Mouse (Mus musculus) frontal cortex, postnatal 14 days (tissue): ENCODE measurements around the gene Kcnn1.

Experiments used
- DNase-seq, 2 experiments: peaks; one replicate each; pipeline ENCODE4 v3.0.0; 2022; ENCODE audit warnings: low spot score in 2 of 2

Kcnn1 gene

DNA sequence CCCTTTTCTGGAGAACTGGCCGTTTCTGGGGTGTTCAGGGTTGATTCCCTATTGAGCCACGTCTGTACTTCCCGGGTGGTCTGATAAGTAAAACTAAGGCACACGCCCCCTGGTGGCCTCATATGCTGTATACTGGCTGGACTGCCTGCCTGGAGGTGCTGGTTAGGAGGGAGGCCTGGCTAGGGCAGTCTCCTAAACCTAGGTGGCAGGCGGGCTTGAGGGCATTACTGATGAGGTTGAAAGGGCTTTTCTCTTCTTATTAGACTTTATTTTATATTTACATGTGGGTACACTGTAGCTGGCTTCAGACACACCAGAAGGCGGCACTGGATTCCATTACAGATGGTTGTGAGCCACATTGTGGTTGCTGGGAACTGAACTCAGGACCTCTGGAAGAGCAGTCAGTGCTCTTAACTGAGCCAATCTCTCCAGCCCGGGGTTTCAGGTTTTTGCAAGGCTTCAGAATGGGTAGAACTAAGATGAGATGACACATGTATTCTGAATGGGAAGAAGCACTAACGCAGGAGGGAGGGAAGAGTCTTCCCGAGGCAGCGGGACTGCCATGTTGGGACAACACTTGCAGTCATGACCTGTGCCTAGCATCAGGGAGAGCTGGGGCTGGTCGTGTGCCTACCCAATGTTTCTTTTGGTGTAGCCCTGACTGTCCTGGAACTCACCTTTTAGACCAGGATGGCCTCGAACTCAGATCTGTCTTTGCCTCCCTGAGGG, 30.8 kb upstream of the Kcnn1 start:
- peak in 1 of 2 experiments; percentile 68 for DNase-seq

DNA sequence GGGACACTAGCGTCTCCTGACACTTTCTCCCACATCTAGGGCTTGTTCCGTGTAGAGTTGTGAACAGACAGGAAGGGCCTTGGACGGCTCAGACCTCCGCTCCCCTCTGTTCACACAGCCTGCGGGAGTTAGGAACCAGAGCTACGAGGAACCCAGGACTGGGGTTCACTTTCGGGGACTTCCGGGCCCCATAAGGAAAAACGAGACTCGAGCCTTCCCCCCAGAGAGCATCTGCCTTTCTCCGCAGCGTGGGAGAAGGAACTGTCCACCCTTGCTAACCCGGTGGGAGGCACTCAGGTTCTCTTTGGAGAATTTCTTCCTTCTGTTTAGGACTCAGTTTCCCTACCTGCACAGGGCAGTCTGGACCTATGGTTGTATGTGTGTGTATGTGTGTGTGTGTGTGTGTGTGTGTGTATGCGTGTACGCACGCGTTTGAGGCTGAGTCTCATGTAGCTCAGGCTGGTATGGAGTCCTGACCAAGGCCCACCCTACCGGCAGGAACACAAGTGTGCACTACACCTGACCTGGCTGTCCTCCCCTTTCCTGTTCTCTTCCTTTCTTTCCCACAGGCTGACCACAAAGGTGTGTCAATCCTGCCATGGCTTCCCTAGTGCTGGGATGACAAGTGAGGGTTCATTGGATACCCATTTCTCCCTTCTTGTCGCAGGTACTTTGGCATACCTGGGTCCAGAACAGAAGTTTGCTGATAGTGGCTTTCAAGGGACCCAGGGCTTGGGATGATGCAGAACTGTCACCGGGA, 30.0 kb upstream of the Kcnn1 start:
- DNase-seq, result no peak

DNA sequence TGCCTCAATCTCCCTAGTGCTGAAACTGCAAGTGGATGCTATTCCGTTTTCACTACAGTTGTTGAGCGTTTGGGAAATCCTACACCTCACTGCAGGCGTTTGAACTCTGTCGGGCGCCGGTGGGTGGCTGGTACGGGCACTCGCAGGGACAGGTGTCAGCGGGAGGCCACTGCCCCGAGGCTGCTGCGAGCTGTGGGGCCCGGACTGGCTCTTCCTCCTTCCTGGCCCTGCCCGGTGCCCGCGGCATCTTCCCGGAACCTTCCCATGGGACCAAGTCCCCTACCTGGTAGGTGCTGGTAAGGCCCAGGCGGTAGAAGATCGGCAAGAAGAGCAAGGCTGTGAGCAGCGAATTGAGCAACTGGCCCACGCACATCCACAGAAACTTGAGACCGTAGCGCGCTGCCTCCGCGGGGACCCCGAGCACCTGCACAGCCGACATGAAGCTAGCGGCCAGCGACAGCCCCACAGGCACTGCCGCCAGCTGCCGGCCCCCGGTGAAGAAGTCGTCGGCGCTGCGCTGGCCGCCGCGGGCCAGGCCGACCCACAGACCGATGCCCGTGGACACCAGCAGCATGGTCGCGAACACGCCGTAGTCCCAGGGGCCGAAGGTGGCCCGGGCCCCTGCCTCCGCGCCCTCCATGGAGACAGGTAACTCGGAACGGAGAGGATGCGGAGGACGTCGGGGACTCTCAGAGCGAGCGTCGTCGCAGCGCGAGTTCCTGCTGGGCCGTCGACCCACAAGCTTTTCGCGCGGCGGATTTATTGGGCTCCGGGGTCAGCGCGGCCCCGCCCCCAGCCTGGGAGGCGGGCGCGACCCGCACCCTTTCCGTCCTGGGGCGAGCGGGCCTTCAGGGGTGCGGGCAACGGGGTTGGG, 29.2 kb upstream of the Kcnn1 start, which contains the start of gene Slc5a5:
Gene Slc5a5, minus strand, starts transcription at position 736 of the 874 bp plus-strand sequence.
- DNase-seq, result no peak

DNA sequence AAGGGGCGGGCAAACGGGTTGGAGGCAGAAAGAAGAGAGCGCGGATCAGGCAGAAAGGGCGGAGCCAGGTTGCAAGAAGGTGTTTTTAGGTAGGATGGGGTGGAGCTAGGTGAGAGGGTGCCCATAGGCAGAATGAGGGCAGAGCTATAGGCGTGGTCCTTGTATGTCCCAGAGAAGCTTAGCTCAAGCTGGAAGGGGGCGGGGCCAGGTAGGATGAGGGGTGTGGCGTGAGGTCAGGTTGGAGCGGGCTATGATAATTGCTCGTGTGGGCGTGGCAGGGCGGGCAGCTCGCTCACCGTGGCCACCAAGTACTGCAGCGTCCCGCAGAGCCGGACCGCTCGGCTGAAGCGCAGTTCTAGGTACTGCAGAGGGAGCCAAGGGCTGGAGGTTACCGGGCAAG, 28.3 kb upstream of the Kcnn1 start:
- DNase-seq, result no peak

DNA sequence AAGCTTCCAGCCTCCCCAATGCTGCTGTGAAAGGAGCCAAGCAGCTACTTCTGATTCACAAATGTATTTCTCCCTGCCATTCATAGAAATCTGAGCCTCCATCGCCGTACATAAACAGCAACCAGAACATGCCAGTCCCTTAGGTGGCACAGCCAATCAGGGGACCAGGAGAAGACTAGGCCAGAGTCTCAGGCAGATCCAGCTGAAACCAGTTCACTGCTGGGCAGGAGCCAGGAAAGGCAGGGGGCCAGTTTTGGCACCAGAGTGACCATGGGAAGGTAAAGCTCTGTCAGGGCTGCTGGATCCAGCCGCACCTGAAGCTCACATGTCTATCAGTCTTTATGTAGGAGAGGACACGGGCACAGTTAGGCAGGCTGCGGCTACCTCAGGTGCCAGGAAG, 27.6 kb upstream of the Kcnn1 start:
- no peak for DNase-seq

DNA sequence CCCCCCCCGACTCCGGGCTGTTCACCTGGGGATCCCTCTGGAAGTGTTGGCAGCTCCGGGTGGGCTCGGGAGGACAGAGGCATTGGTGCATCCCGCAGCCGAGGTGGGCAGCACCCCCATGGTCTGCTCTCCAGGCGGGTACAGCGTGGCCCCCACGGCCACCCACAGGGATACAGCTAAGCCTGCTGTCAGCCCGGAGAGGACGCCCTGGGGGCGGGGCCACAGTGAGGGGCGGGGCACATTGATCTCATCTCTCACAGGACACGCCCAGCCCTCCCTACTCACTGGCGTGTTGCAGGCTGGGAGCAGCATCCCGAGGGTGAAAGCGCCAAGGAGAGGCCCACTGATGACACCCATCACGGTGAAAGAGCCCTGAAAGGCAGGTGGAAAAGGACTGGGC, 24.6 kb upstream of the Kcnn1 start:
- DNase-seq, result no peak

DNA sequence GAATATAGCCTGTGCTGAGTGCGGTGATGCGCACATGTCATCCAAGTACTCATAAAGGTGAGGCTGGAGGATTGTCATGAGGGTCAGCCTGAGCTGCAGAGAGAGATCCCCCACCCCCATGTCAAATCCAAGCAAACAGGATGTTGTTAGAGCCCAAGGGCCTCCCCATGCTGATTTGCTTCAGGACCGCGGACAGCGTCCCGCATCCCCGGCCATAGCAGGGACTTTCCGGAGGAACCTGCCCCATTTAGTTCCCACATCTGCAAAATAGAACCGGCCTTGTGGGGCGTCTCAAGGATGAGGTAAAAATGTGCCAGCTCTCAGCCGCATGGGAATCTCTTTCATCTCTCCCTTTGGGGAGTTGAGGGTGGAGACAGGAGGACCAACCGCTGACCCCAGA, 22.6 kb upstream of the Kcnn1 start:
- DNase-seq, result no peak

DNA sequence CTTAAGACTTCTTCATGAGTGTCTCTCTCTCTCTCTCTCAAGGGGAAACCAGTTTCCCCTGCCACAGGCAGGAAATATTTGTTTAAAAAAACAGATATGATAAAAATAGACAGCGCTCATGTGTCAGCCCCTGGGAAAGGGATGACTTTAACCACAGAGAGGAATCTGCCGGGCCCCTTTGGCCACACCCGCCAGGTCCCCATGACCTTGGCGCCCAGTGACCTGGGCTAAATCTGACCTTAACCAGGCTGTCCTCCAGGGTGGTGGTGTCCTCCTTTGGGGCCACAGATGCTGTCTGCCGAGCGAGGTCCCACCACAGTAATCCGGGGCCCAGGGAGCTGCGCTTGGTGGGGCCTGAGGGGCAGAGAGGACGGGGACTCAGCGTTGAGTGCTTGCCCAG, 21.6 kb upstream of the Kcnn1 start:
- no peak for DNase-seq

DNA sequence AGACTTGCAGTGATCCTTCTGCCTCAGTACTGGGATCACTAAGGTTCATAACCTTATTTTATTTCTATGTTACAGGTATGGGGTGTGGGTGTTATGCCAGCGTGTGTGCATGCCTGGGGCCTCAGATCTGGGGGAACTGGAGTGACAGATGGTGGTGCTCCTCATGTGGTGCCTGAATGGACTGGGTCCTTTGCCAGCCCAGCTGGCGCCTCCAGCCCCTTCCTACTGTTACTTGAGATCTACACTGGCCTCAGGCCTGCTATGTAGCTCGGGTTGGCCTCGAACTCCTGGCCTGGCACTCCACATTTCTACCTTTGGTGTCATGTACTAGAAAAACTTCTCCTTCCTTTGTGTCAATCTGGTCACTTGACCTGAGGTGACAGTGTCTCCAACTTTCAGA, 21.1 kb upstream of the Kcnn1 start:
- DNase-seq, result no peak

DNA sequence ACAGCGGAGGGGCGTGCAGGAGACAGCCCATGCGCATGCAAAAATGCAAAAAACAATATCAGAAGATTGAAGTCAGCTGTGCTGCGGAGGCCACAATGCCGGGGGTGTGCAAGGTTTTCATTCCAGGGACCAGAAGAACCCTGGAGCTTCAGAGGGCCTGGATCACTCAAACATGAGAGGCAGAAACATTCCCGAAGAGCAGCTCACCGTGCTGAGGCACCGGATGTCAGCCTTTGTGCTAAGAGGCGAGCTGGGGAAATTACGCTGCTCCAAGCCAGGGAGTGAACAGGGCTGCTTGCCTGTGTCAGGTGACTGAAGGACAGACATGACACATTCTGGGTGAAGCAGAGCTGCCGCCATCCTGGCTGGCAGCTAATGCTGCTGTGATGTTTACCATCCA, 17.5 kb upstream of the Kcnn1 start:
- DNase-seq, result no peak

DNA sequence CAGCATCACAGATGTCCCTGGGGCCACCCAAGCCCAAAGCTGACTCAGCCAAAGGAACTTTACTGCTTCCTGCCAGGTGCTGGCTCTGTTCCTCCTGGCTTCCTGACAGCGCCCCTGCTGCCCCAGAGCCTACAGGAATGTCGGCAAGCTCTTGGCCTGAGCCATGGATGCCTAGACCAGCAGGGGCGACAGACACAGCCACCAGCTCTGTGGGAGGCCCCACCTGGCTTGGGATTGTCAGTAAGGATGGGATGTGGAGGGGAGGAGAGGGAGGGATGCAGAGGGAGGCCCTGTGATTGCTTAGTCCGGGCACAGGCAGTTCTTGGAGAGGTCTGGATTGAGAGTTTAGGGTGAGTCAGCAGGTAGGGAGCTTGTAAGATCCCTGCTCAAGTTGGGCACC, 17.1 kb upstream of the Kcnn1 start:
- no peak for DNase-seq

DNA sequence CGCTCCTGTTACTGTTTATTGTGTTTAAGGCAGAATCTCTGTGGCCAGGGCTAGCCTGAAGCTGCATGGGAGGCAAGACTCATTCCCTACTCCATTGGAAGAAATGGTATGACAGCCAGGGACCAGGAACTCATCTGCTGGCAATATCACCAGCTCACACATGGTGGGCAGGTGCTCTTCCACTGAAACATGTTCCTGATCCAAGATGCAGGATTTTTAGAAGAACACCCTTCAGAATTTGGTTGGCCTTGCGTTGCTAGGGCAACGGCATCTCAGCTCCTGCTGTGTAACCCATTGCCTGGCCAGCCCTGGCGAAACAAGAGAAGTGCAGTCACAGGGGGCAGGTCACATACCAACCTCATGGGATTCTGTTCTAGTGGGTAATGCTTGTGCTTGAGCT, 16.4 kb upstream of the Kcnn1 start:
- no peak for DNase-seq

DNA sequence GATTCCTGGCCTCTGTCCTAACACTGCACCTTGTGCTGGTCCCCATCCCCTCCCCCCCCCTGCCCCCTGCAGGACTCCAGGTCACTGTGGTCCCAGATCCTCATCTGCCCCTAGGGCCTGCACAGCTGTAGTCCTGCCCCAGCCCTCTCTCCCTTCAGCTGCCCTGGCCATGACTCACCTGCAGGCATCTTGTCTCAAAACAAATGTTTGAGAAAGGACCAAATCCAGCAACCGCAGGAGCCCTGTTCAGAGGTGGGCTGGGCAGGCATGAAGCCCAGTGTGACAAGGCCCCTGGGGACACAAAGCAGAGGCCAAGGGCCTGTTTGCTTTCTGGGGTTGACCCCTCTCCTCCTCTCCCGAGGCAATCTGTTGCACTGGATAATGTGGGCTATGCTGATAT, 15.1 kb upstream of the Kcnn1 start:
- no peak for DNase-seq

DNA sequence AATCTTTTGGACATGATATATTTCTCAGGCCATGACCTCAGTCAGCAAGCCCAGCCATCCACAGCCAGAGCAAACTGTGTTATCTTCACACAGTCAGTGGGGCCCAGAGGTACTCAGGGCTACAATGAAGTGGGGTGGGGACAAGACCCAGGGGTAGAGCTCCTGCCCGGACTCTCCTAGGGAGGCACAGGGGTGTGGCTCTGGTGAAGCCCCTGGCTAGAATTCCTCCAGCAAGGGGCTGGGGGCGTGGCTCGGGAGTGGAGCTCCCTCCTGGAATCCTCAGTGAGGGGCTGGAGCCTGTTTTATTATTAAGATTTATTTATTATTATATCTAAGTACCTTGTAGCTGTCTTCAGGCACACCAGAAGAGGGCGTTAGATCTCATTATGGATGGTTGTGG, 13.3 kb upstream of the Kcnn1 start:
- DNase-seq, result no peak

DNA sequence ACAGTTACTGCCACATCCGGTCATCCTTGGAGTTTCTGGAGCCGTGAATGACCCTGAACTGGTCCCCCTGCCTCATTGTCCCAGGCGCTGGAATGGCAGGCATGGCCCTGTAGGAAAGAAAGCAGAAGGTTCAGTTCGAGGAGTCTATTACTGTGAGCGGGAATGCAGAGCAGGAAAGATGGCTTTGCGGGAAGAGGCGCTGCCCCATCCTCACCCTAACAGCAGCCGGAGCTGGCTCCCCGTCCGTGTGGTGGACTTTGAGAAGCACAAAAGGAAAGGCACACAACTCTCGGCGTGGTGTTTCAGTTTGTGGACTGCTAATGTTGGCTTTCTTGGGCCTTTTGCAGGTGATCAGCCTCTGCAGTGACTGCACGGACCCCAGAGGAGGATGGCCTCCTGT, 11.4 kb upstream of the Kcnn1 start:
- no peak for DNase-seq

DNA sequence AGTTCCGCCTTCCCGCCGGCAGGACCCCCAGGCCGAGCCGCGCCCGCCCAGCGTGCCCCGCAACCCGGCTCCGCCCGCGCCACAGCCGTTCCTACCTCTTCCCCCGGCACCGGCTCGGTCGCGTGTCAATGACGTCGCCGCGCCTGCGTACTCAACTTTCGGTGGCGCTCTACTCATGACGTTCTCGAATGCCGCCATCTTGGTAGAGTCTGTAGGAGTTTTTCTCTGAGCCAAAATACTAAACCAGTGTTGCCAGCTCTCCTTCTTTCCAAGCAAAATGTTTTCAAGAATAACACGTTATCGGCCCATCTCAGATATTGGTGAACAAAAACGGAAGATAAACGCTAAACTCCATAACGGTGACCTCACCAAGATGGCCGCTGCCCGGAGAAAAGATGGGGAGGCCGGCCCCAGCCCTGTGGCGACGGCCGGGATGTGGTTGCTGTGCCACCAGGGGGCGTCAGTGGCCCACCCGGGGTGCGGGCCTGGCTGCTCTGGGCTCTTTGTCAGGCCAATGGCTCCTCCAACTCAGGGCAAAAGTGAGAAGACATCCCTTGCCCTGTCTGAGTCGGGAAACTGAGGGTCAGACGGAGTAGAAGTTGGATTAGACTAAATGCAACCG, 10.4 kb upstream of the Kcnn1 start, which contains the start of gene Ccdc124:
Gene Ccdc124, minus strand, starts transcription at position 572 of the 622 bp plus-strand sequence.
- peak; percentile 91 to 94 for DNase-seq

DNA sequence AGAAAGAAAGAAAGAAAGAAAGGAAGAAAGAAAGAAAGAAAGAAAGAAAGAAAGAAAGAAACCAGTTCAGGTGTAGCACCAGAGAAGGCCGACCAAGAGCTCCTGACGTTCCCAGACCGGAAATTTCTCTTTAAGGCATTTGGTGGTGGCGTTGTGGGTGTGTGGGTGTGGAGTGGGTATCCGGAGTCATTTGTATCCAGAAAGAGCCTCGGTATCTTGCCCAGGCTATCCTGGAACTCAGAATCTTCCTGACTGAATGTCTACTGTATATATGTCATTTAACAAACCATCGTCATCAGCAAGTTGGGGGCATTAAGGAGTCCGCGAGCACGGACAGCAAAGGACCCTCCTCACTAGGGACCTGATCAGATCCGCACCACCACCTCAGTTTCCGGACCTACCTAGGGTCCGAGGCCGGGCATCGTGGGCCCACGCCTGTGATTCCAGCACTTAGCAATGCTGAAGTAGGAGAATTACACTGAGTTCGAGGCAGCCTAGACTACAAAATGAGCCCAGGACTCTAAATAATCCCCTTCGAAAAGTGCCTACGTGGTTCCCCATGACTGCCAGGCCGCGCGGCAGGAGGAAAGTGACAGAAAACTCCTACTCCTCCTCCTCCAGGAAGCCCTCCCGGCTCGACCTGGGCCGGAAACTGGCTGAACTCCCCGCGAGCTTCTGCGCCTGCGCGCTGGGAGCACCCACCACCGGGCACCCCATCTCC, 9.7 kb upstream of the Kcnn1 start:
- no peak for DNase-seq

DNA sequence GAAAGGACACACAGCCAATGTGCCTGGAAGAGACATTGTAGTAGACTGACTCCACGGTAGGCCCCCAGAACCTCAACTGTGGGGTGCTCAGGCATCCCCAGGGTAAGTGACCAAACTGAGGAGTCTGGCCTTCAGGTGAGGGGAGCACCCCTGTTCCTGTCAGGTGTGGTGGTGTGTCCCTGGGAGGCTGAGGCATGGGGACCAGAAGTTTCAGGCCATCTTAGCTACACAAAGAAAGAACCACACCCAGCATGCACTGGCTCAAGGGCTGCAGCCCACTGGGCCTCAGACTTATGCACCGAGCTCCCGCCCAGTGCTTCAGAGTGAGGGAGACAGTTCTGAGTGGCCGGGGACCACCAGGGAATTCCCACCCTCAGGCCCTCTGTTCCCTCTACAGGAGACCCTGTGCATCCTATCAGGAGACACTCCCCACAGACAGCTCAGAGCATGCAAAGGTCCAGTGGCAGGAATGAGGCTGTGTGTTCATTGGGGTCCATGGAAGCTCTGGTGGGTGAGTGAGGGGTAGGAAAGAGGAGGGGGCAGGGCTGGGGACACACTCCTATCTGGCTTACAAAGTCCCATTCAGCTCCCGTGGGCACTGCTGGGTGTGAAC, 8.2 kb upstream of the Kcnn1 start:
- no peak for DNase-seq

DNA sequence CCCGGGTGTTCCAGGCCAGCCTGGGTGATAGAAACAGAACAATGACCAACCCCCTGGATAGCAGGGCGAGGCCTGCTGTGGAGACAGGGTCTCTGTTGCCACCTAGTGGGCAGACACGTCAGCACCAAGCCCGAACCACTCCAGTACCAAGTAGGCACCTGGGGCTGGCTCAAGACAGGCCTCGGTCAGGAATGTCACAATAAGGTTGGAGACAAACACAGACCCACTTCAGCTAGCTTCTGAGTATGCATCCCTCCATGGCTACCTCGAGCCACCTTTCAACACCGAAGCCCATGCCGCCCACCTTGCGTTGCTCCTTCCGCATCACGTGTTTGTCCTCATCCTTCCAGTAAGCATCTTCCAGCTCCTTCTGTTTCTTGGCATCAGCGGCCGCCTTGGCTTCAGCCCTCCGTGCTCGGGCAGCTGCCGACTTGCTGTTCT, 6.6 kb upstream of the Kcnn1 start:
- peak; percentile 66 to 71 for DNase-seq

DNA sequence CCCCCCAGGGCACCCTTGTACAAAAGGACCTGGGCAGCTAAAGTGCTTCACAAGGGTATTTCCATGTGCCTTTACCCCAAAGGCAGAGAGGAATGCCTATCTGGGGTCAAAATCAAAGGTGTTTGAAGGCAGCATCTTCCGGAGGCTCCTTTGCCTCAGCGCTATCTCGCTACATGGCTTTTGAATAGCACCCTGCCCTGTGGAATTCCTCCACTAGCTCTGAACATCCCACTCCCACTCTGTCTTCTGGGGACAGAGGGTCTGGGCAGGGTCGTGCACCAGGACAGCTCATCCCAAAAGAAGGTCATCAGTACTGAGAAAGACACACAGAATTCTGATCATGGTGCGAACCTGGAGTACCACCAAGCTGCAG, 6.1 kb upstream of the Kcnn1 start:
- DNase-seq, result no peak
